Mouse (Mus musculus): Measurements from ENCODE around the gene Gm17949. TPM values are rescaled to one million over a fixed set of nuclear protein-coding genes. Genes with fewer than 3 reads are reported as not detected.

Gene Gm17949
- polyA plus RNA-seq, 1 experiment from 2014 or later, result not detected

DNA sequence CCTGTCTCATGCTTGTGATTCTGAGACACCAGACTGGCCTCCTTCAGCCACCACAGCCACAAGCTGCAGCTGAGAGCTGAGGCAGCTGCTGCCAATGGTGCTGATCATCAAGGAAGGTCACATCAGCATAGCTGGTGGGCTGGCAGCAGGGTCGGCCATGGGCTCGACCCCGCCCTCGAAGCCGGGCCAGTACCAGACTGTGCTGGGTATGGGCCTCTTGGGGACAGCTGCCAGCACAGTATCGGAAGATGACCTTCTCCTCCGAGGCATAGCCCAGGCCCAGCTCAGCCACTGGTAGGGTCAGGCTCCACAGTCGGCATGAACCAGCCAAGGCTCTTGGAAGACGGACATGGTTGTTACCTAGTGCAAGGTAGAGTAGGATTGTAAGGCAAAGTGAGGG, 11.9 kb upstream of the Gm17949 start:
- Histone ChIP-seq H3K9ac (ENCODE audit: low read depth, low read length) (no peak overlapping the region), H3K4me1 (replicated peaks; ENCODE audit: control insufficient read depth, insufficient read depth, low read length) (peaks cover 5% of the 10 kb centered on the region; the same call in 1 of the 2 replicates), H3K27me3 (ENCODE audit: control insufficient read depth, insufficient read depth, low read length) (no peaks in the 10 kb centered on the region), H3K36me3 (ENCODE audit: control insufficient read depth, insufficient read depth, low read length) (peaks cover 13% of the 10 kb centered on the region), H3K27ac (ENCODE audit: low read depth, low read length) (no peak overlapping the region), H3K4me3 (ENCODE audit: low read depth, low read length) (no peak overlapping the region), H3K4me2 (replicated peaks; ENCODE audit: low read depth, low read length) (no peak overlapping the region), H3K9me3 (ENCODE audit: control insufficient read depth, low read length) (no peaks in the 10 kb centered on the region)
- DNase-seq (ENCODE audit: low spot score), result no peak
- no peak for ATAC-seq (ENCODE audit: low FRiP score)
- 94% methylated on average over 9 of the region's 9 CpGs for WGBS

DNA sequence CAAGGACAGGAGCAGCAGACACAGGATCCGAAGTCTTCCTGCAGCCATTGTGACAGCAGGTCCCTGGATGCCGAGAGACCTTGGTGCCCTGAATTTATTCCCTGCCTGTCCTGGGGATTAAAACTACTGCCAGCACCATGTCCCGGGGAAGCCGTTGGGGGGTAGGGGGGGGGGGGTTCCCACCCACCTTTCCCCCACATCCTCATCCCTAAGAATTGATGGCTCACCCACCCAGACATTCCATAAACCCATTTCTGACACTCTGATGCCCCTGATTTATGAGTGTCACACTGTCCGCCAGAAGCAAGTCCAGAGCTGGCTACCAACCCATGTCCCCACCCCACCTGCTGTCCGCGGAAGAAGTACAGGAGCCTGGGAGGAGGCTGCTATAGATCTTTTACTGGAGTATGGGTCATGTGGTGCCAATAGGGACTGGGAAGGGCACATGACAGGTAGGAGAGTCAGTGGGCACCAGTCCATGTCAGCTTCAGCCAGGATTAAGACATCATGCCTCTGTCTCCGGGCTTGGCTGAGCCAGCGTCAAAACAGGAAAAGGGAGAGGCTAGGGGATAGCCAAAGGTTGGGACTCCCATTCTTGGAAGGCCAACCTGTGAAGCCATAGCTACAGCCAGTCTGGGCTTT, 11.2 kb upstream of the Gm17949 start, which contains the start of gene Pspn:
Pspn (minus strand) TSS at position 51 of the 642 bp plus-strand sequence.
- peaks cover 5% of the 10 kb centered on the region; the same call in 1 of the 2 replicates for H3K4me1 ChIP-seq (replicated peaks; ENCODE audit: control insufficient read depth, insufficient read depth, low read length)
- H3K9ac ChIP-seq (ENCODE audit: low read depth, low read length), result no peak within 1 kb of the TSS
- ATAC-seq (ENCODE audit: low FRiP score), result no peak
- no peak within 1 kb of the TSS for H3K4me2 ChIP-seq (replicated peaks; ENCODE audit: low read depth, low read length)
- H3K27me3 ChIP-seq (ENCODE audit: control insufficient read depth, insufficient read depth, low read length), result no peaks in the 10 kb centered on the region
- no peak for DNase-seq (ENCODE audit: low spot score)
- H3K27ac ChIP-seq (ENCODE audit: low read depth, low read length), result no peak within 1 kb of the TSS
- H3K36me3 ChIP-seq (ENCODE audit: control insufficient read depth, insufficient read depth, low read length), result peaks cover 12% of the 10 kb centered on the region
- H3K9me3 ChIP-seq (ENCODE audit: control insufficient read depth, low read length), result no peaks in the 10 kb centered on the region
- 83% methylated on average over 9 of the region's 9 CpGs for WGBS
- no peak within 1 kb of the TSS for H3K4me3 ChIP-seq (ENCODE audit: low read depth, low read length)

DNA sequence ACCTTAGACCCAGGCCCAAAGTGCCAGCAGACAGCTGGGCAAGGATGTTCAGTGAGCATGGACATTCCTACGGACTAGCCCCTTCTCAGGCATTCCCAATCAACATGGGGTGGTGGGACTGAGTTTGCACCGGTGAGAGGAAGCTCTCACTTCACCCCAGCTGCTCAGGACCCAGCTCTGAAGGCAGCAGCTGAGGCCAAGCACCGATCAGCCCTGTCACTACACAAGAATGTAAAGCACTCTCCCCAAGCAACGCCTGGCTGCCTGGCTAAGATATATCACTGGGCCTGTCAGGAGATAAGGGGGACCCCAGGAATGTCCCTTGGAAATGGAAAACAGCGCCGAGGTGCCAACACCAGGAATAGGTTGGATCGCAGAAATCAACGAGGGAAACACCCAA, 10.0 kb upstream of the Gm17949 start:
- H3K9me3 ChIP-seq (ENCODE audit: control insufficient read depth, low read length), result no peaks in the 10 kb centered on the region
- peaks cover 12% of the 10 kb centered on the region for H3K36me3 ChIP-seq (ENCODE audit: control insufficient read depth, insufficient read depth, low read length)
- no peak for ATAC-seq (ENCODE audit: low FRiP score)
- no peak overlapping the region for H3K4me3 ChIP-seq (ENCODE audit: low read depth, low read length)
- WGBS, result 75% methylated on average over 8 of the region's 8 CpGs
- peaks cover 5% of the 10 kb centered on the region; the same call in 1 of the 2 replicates for H3K4me1 ChIP-seq (replicated peaks; ENCODE audit: control insufficient read depth, insufficient read depth, low read length)
- no peak overlapping the region for H3K4me2 ChIP-seq (replicated peaks; ENCODE audit: low read depth, low read length)
- no peak for DNase-seq (ENCODE audit: low spot score)
- no peak overlapping the region for H3K27ac ChIP-seq (ENCODE audit: low read depth, low read length)
- H3K27me3 ChIP-seq (ENCODE audit: control insufficient read depth, insufficient read depth, low read length), result no peaks in the 10 kb centered on the region
- H3K9ac ChIP-seq (ENCODE audit: low read depth, low read length), result no peak overlapping the region

DNA sequence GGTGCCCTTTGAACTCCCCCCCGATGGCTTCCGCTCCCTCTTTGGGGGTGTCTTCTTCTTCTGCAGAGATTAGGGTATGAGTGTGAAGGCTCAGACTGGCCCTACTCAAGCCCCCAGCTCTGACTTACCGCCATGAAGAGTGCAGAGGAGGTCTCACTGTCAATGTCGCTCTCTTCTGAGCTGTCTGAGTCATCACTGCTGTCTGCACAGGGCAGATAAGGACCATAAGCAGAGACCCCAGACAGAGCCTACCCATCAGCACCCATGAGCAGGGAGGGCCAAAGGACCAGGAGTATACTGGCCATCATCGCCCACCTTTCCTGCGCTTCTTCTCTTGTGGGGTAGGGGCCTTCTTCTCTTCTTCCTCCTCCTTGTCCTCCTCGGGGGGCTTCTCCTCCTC, 7.3 kb upstream of the Gm17949 start:
- H3K4me3 ChIP-seq (ENCODE audit: low read depth, low read length), result no peak overlapping the region
- ATAC-seq (ENCODE audit: low FRiP score), result no peak
- no peaks in the 10 kb centered on the region for H3K27me3 ChIP-seq (ENCODE audit: control insufficient read depth, insufficient read depth, low read length)
- no peak for DNase-seq (ENCODE audit: low spot score)
- no peak overlapping the region for H3K4me2 ChIP-seq (replicated peaks; ENCODE audit: low read depth, low read length)
- no peaks in the 10 kb centered on the region for H3K9me3 ChIP-seq (ENCODE audit: control insufficient read depth, low read length)
- H3K27ac ChIP-seq (ENCODE audit: low read depth, low read length), result no peak overlapping the region
- H3K9ac ChIP-seq (ENCODE audit: low read depth, low read length), result no peak overlapping the region
- WGBS, result 89% methylated on average over 7 of the region's 7 CpGs
- peaks cover 10% of the 10 kb centered on the region; the same call in 1 of the 2 replicates for H3K36me3 ChIP-seq (ENCODE audit: control insufficient read depth, insufficient read depth, low read length)
- H3K4me1 ChIP-seq (replicated peaks; ENCODE audit: control insufficient read depth, insufficient read depth, low read length), result no peaks in the 10 kb centered on the region

DNA sequence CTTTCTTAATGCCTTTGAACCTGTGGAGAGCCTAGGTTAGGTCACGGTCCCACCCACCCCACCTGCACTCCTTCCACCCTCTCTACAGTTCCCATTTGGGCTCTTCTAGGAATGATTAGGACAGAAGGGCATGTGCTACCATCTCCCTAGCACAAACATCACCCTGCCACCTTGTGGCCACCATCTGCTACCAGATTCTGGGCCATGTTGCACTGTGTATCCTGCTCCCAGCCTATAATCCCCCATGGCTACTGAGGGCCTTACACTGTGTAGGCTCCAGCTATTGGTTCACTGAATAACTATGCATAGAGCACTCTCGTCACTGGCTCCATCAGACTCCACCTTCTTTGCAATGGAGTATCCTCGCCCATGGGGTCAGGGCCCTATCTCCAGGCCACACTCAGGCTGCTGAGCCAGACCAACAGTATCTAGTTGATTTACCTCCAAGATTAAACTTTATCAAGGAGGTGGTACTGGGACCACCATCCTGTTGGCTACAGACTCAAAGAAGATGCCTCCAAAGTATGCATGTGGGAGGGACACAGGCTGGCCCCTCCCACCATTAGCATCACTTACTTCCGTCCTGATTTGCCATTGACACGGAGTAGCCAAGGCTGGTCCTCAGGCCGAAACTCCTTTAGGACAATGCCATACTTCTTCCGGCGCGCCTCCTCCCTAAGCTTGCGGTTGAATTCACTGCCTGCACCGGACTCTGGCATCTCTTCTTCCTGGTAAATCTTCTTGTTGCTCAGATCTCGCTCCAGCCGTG, 3.9 kb upstream of the Gm17949 start:
- H3K36me3 ChIP-seq (ENCODE audit: control insufficient read depth, insufficient read depth, low read length), result peaks cover 10% of the 10 kb centered on the region; the same call in 1 of the 2 replicates
- DNase-seq (ENCODE audit: low spot score) (no peak), ATAC-seq (ENCODE audit: low FRiP score) (no peak)
- no peaks in the 10 kb centered on the region for H3K9me3 ChIP-seq (ENCODE audit: control insufficient read depth, low read length)
- no peak overlapping the region for H3K4me3 ChIP-seq (ENCODE audit: low read depth, low read length)
- no peaks in the 10 kb centered on the region for H3K27me3 ChIP-seq (ENCODE audit: control insufficient read depth, insufficient read depth, low read length)
- H3K4me2 ChIP-seq (replicated peaks; ENCODE audit: low read depth, low read length), result no peak overlapping the region
- H3K9ac ChIP-seq (ENCODE audit: low read depth, low read length), result no peak overlapping the region
- H3K4me1 ChIP-seq (replicated peaks; ENCODE audit: control insufficient read depth, insufficient read depth, low read length), result no peaks in the 10 kb centered on the region
- H3K27ac ChIP-seq (ENCODE audit: low read depth, low read length), result no peak overlapping the region
- 88% methylated on average over 13 of the region's 13 CpGs for WGBS

DNA sequence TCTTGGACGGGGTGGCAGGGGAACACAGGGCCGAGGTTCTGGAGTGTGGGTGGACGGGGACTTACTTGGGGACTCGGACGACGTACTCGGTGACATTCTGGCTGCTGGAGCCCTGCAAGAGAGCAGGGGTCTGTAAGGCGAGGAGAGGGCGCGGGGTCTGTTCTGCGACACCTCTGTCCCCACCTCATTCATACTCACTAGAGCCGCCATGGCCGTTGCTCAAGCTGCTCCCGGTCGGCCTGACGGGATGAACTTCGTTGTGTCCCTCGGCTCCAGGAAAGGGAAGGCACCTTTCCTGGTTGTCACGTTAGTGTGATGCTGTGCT, 396 bp upstream of the Gm17949 start:
- Histone ChIP-seq H3K36me3 (ENCODE audit: control insufficient read depth, insufficient read depth, low read length) (no peaks in the 10 kb centered on the region), H3K27ac (ENCODE audit: low read depth, low read length) (peak overlapping the region; percentile 48; the same call in 1 of the 2 replicates), H3K4me3 (ENCODE audit: low read depth, low read length) (peak overlapping the region; percentile 71), H3K9ac (ENCODE audit: low read depth, low read length) (peak overlapping the region; percentile 66), H3K4me2 (replicated peaks; ENCODE audit: low read depth, low read length) (peak overlapping the region; percentile 75), H3K4me1 (replicated peaks; ENCODE audit: control insufficient read depth, insufficient read depth, low read length) (no peaks in the 10 kb centered on the region), H3K9me3 (ENCODE audit: control insufficient read depth, low read length) (no peaks in the 10 kb centered on the region), H3K27me3 (ENCODE audit: control insufficient read depth, insufficient read depth, low read length) (no peaks in the 10 kb centered on the region)
- under 1% methylated on average over 19 of the region's 19 CpGs for WGBS
- no peak for DNase-seq (ENCODE audit: low spot score)
- peak; percentile 67 for ATAC-seq (ENCODE audit: low FRiP score)

DNA sequence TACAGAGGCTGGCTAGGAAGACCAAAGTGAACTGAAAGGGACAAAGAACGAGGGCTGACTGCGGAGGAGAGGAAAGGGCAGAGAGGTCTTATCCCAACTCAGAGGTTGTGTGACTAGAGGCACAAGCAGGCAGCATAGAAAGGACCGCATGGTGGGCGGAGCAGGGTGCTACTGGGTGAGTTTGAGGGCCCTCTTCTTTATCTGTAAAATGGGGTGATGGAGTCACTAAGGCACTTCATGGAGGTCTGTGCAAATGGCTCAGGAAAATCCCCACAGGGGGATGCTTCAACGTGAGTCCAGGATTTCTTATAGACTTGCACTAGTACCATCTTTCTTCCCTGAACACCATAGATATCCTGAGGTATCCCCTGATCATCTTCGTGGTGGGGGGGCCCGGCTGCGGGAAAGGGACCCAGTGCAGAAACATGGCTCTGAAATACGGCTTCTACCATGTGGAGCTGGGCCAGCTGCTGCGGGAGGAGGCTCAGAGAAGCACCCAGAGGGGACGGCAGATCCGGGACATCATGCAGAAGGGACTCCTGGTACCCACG, 1.1 kb downstream of the Gm17949 start:
- Histone ChIP-seq H3K36me3 (ENCODE audit: control insufficient read depth, insufficient read depth, low read length) (no peaks in the 10 kb centered on the region), H3K9ac (ENCODE audit: low read depth, low read length) (no peak overlapping the region; the same call in 1 of the 2 replicates), H3K4me3 (ENCODE audit: low read depth, low read length) (no peak overlapping the region), H3K4me1 (replicated peaks; ENCODE audit: control insufficient read depth, insufficient read depth, low read length) (no peaks in the 10 kb centered on the region), H3K4me2 (replicated peaks; ENCODE audit: low read depth, low read length) (peak overlapping the region; percentile 89), H3K27ac (ENCODE audit: low read depth, low read length) (no peak overlapping the region), H3K9me3 (ENCODE audit: control insufficient read depth, low read length) (no peaks in the 10 kb centered on the region), H3K27me3 (ENCODE audit: control insufficient read depth, insufficient read depth, low read length) (no peaks in the 10 kb centered on the region)
- no peak; the same call in 1 of the 2 replicates for ATAC-seq (ENCODE audit: low FRiP score)
- WGBS, result 69% methylated on average over 13 of the region's 13 CpGs
- no peak for DNase-seq (ENCODE audit: low spot score)

DNA sequence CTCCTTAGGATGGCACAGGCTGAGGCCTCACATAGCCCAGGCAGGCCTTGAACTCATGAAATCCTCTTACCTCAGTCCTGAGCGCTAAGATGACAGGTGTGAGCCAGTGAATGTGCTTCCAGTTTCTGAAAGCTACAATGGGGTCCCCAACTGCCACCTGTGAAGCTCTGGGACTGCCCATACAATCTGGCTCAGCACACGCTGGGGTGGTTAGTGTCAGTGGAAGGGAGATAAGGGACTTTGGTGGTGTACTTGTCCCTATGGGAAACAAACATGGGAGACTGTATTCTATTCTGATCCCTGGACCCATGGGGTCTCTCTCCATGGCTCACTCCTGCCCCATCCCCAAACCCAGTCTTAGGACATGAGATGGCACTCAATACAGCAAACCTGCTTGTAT, 8.4 kb downstream of the Gm17949 start:
- WGBS, result 92% methylated on average over 2 of the region's 2 CpGs

More for the DNA sequence above, 8.4 kb downstream of the Gm17949 start:
- ATAC-seq (ENCODE audit: low FRiP score) (no peak), DNase-seq (ENCODE audit: low spot score) (no peak)
- Histone ChIP-seq H3K4me3 (ENCODE audit: low read depth, low read length) (no peak overlapping the region), H3K36me3 (ENCODE audit: control insufficient read depth, insufficient read depth, low read length) (peaks cover 27% of the 10 kb centered on the region), H3K9me3 (ENCODE audit: control insufficient read depth, low read length) (no peaks in the 10 kb centered on the region), H3K9ac (ENCODE audit: low read depth, low read length) (no peak overlapping the region), H3K27ac (ENCODE audit: low read depth, low read length) (no peak overlapping the region), H3K27me3 (ENCODE audit: control insufficient read depth, insufficient read depth, low read length) (no peaks in the 10 kb centered on the region), H3K4me1 (replicated peaks; ENCODE audit: control insufficient read depth, insufficient read depth, low read length) (no peaks in the 10 kb centered on the region), H3K4me2 (replicated peaks; ENCODE audit: low read depth, low read length) (no peak overlapping the region)

All from hindbrain, embryonic 11.5 days (tissue).